21 mouse cellular contexts compared by ENCODE assay signal in the genomic region with DNA sequence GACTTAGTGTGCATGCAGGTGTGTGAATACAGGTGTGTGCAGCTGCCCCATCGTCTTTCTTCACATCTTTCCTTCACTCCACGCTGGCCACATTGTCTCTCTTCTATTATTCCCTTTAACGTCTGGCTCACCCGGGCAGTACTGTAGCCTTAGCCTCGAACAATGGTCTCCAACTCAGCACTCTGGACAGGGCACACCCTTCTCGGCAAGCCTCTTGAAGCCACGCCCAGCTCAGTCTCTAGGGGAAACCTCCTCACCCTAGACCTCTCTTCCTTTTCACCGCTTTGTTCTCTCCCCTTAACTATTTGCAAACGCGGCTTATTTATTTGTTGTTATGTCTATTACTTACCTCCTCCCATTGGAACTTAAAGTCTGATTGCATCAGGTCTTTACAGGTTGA. TPM values are rescaled to one million over a fixed set of nuclear protein-coding genes. Genes with fewer than 3 reads are reported as not detected.
DNase-seq lines count a peak whose midpoint lies in the region; ATAC-seq and TF ChIP-seq lines count a peak whose summit lies in the region.
"Had no signal": no experiment of that assay in that cellular context is flagged by ENCODE, and none has a peak within 500 bp of the region (broad histone marks: within the 10 kb centered on the region; RNA-seq: fewer than 3 reads in every experiment).

No protein-coding gene starts in this region.

- H3K4me3 ChIP-seq in neural tube, embryonic 13.5 days, result no peak overlapping the region
- no peak overlapping the region for H3K4me3 ChIP-seq in neural tube, embryonic 15.5 days (replicated peaks)
- H3K4me3 ChIP-seq in ES-Bruce4 (ENCODE audit: low read depth, low read length), result peak overlapping the region; percentile 13; the same call in 1 of the 2 replicates
- H3K4me3 ChIP-seq: forebrain, embryonic 12.5 days; stomach, embryonic 15.5 days had no signal

- H3K36me3 ChIP-seq in neural tube, embryonic 13.5 days, result no peaks in the 10 kb centered on the region
- no peaks in the 10 kb centered on the region for H3K36me3 ChIP-seq in neural tube, embryonic 15.5 days
- peaks cover 17% of the 10 kb centered on the region for H3K36me3 ChIP-seq in ES-Bruce4 (ENCODE audit: control insufficient read depth, insufficient read depth, low read length, poor library complexity, severe bottlenecking)
- H3K36me3 ChIP-seq: embryonic facial prominence, embryonic 13.5 days; forebrain, embryonic 12.5 days; limb, embryonic 12.5 days; stomach, embryonic 15.5 days had no signal

- peak; percentile 57 for DNase-seq in adipocyte (ENCODE audit: low spot score)
- peak; percentile 44 for DNase-seq in naive thymus-derived CD4-positive, alpha-beta T cell, adult 2 months (ENCODE audit: low read depth)
- no peak for DNase-seq in layer of hippocampus, adult 18-20 months (ENCODE audit: low spot score in 2 of 2)
- DNase-seq in kidney, adult 8-10 months, result no peak
- no peak for DNase-seq in left cerebral cortex, adult 11 months (ENCODE audit: low spot score)
- DNase-seq: adrenal gland, adult 8-10 months; cerebellum, postnatal 10 days; heart, adult 18-20 months; layer of hippocampus, adult 9-11 months; right cerebral cortex, postnatal 4 days; thymus, postnatal 25 days had no signal

- 0 out of 2 replicates have a peak, but pooled peaks cover 12% of the 10 kb centered on the region for H3K4me1 ChIP-seq in neural tube, embryonic 13.5 days (replicated peaks)
- peaks cover 14% of the 10 kb centered on the region for H3K4me1 ChIP-seq in neural tube, embryonic 15.5 days
- H3K4me1 ChIP-seq in ES-Bruce4 (ENCODE audit: control insufficient read depth, insufficient read depth, low read length), result peaks cover 10% of the 10 kb centered on the region

- H3K27me3 ChIP-seq in neural tube, embryonic 13.5 days, result peaks cover 49% of the 10 kb centered on the region
- H3K27me3 ChIP-seq in neural tube, embryonic 15.5 days (replicated peaks), result peaks cover 26% of the 10 kb centered on the region
- H3K27me3 ChIP-seq in ES-Bruce4 (ENCODE audit: control insufficient read depth, insufficient read depth, low read length, poor library complexity, severe bottlenecking), result no peaks in the 10 kb centered on the region

- WGBS in neural tube, embryonic 13.5 days, result 9% methylated on average over 10 of the region's 10 CpGs
- WGBS in neural tube, embryonic 15.5 days, result 7% methylated on average over 10 of the region's 10 CpGs

- H3K9me3 ChIP-seq in neural tube, embryonic 13.5 days, result no peaks in the 10 kb centered on the region
- H3K9me3 ChIP-seq in neural tube, embryonic 15.5 days (replicated peaks), result no peaks in the 10 kb centered on the region
- no peaks in the 10 kb centered on the region; the same call in 1 of the 2 replicates for H3K9me3 ChIP-seq in ES-Bruce4 (replicated peaks; ENCODE audit: control insufficient read depth, insufficient read depth, low read length, poor library complexity, severe bottlenecking)
- H3K9me3 ChIP-seq: embryonic facial prominence, embryonic 13.5 days; forebrain, embryonic 12.5 days; limb, embryonic 12.5 days; stomach, embryonic 15.5 days had no signal

- TF ChIP-seq CTCF in ES-Bruce4 (IDR thresholded peaks at IDR 0.05; ENCODE audit: low read depth, low read length), result no peak

- TF ChIP-seq EP300 in ES-Bruce4 (IDR thresholded peaks at IDR 0.05; ENCODE audit: insufficient read depth, low read depth, low read length), result peak; percentile 65; the same call in 1 of the 2 replicates

- no peak for TF ChIP-seq POLR2A in ES-Bruce4 (IDR thresholded peaks at IDR 0.05; ENCODE audit: insufficient read depth, low read length)

- H3K4me2 ChIP-seq in neural tube, embryonic 13.5 days, result peak overlapping the region; percentile 80; the same call in 1 of the 2 replicates
- no peak overlapping the region for H3K4me2 ChIP-seq in neural tube, embryonic 15.5 days

- ATAC-seq in neural tube, embryonic 13.5 days (ENCODE audit: low read depth), result no peak
- no peak for ATAC-seq in neural tube, embryonic 15.5 days (ENCODE audit: low FRiP score)
- ATAC-seq: hindbrain, embryonic 16.5 days had no signal

- no peak overlapping the region for H3K9ac ChIP-seq in neural tube, embryonic 13.5 days
- no peak overlapping the region for H3K9ac ChIP-seq in neural tube, embryonic 15.5 days (replicated peaks)
- H3K9ac ChIP-seq in ES-Bruce4 (ENCODE audit: low read depth, poor library complexity, severe bottlenecking), result peak overlapping the region; percentile 81; the same call in 1 of the 2 replicates
- H3K9ac ChIP-seq: embryonic facial prominence, embryonic 13.5 days; forebrain, embryonic 12.5 days; limb, embryonic 12.5 days; stomach, embryonic 15.5 days had no signal

- no peak overlapping the region for H3K27ac ChIP-seq in neural tube, embryonic 13.5 days (replicated peaks)
- no peak overlapping the region for H3K27ac ChIP-seq in neural tube, embryonic 15.5 days (replicated peaks)
- no peak overlapping the region for H3K27ac ChIP-seq in ES-Bruce4 (ENCODE audit: insufficient read depth, low read length)
- H3K27ac ChIP-seq: embryonic facial prominence, embryonic 13.5 days; forebrain, embryonic 12.5 days; kidney, postnatal 0 days; limb, embryonic 12.5 days; stomach, embryonic 15.5 days had no signal

RNA-seq across cellular contexts. Expression of a gene that starts 6.2 kb away (rescaled TPM):
- polyA plus RNA-seq in neural tube, embryonic 13.5 days (2015; fragmentation: Nextera tagmentation; extraction: Ambion mirVana), result 7.4 and 8.5 TPM in 2 replicates
- polyA plus RNA-seq in neural tube, embryonic 15.5 days (2015; fragmentation: Nextera tagmentation; extraction: Ambion mirVana), result 14.1 and 17.0 TPM in 2 replicates
- 61.7 and 62.8 TPM in 2 replicates for polyA plus RNA-seq in ES-Bruce4 (2011; ENCODE audit: insufficient read depth, insufficient read length, low read depth, missing spikeins)
- 1 to 10 TPM; 3.5 to 4.1 TPM for total RNA-seq in layer of hippocampus, adult 18-20 months (2021)

RNA-seq across cellular contexts. Expression of a gene that starts 14.9 kb away (rescaled TPM):
- 0.43 and 0.56 TPM in 2 replicates for polyA plus RNA-seq in neural tube, embryonic 13.5 days (2015; fragmentation: Nextera tagmentation; extraction: Ambion mirVana)
- polyA plus RNA-seq in neural tube, embryonic 15.5 days (2015; fragmentation: Nextera tagmentation; extraction: Ambion mirVana), result 0.37 and 1.7 TPM in 2 replicates
- 0.33 and 0.61 TPM in 2 replicates for polyA plus RNA-seq in ES-Bruce4 (2011; ENCODE audit: insufficient read depth, insufficient read length, low read depth, missing spikeins)
- 1 to 10 TPM; 1.6 to 1.9 TPM for total RNA-seq in layer of hippocampus, adult 18-20 months (2021)

RNA-seq across cellular contexts. Expression of a gene that starts 15.5 kb away (rescaled TPM):
- polyA plus RNA-seq in neural tube, embryonic 13.5 days (2015; fragmentation: Nextera tagmentation; extraction: Ambion mirVana), result 1.0 TPM in 1 of 2 replicates, not detected in the other
- polyA plus RNA-seq in neural tube, embryonic 15.5 days (2015; fragmentation: Nextera tagmentation; extraction: Ambion mirVana), result 0.69 and 1.6 TPM in 2 replicates
- 11.2 and 15.9 TPM in 2 replicates for polyA plus RNA-seq in ES-Bruce4 (2011; ENCODE audit: insufficient read depth, insufficient read length, low read depth, missing spikeins)
- total RNA-seq in layer of hippocampus, adult 18-20 months (2021), result 1 to 10 TPM in 1 of 2 experiments, under 1 TPM in 1; 0.63 to 2.0 TPM
- polyA plus RNA-seq: embryonic facial prominence, embryonic 13.5 days; forebrain, embryonic 12.5 days; limb, embryonic 12.5 days had no signal

RNA-seq across cellular contexts. Expression of a gene that starts 17.4 kb away (rescaled TPM):
- not detected in 2 replicates for polyA plus RNA-seq in neural tube, embryonic 13.5 days (2015; fragmentation: Nextera tagmentation; extraction: Ambion mirVana)
- 1.0 and 1.4 TPM in 2 replicates for polyA plus RNA-seq in neural tube, embryonic 15.5 days (2015; fragmentation: Nextera tagmentation; extraction: Ambion mirVana)
- 1.4 and 1.9 TPM in 2 replicates for polyA plus RNA-seq in ES-Bruce4 (2011; ENCODE audit: insufficient read depth, insufficient read length, low read depth, missing spikeins)
- not detected for total RNA-seq in layer of hippocampus, adult 18-20 months (2021)
- total RNA-seq: adrenal gland, adult 8-10 months; heart, adult 18-20 months had no signal
- polyA plus RNA-seq: embryonic facial prominence, embryonic 13.5 days; forebrain, embryonic 12.5 days; kidney, postnatal 0 days; limb, embryonic 12.5 days; liver, embryonic 16.5 days; stomach, embryonic 15.5 days had no signal

RNA-seq across cellular contexts. Expression of a gene that starts 26.1 kb away (rescaled TPM):
- polyA plus RNA-seq in neural tube, embryonic 13.5 days (2015; fragmentation: Nextera tagmentation; extraction: Ambion mirVana), result 0.62 and 0.87 TPM in 2 replicates
- 0.82 and 1.2 TPM in 2 replicates for polyA plus RNA-seq in neural tube, embryonic 15.5 days (2015; fragmentation: Nextera tagmentation; extraction: Ambion mirVana)
- polyA plus RNA-seq in ES-Bruce4 (2011; ENCODE audit: insufficient read depth, insufficient read length, low read depth, missing spikeins), result 1.5 and 2.4 TPM in 2 replicates
- total RNA-seq in layer of hippocampus, adult 18-20 months (2021), result under 1 TPM; 0.50 to 0.61 TPM

Comparison
In these comparisons a context has a peak if more than half of its experiments do, and no peak if none do; other contexts are left out.
1. DNase-seq: peak in adipocyte (single experiment) and naive thymus-derived CD4-positive, alpha-beta T cell, adult 2 months (single experiment); none in layer of hippocampus, adult 18-20 months (0 of 2), kidney, adult 8-10 months (0 of 2) and left cerebral cortex, adult 11 months (single experiment).